Comparison of ENCODE assay signal across 9 mouse cellular contexts in the genomic region with DNA sequence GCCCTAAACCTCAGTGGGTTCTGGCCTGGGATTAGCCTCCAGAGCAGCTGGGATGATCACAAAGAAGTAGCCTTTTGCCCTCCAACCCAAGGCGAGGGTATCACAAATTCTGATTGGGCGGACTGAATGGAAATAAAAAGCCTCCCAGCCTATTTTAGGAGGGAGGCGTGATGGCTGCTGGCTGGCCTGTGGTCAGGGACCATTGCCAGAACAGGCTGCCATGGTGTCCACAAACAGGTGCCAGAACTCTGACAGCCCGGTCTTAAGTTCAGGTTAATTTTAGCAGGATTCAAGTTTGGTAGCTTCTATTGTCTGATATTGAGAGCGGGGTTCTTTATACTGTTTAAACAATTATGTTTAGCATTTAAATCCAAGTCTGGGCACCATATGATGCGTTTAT. TPM values are rescaled to one million over a fixed set of nuclear protein-coding genes. Genes with fewer than 3 reads are reported as not detected.
DNase-seq lines count a peak whose midpoint lies in the region; TF ChIP-seq lines count a peak whose summit lies in the region.
"Had no signal": no experiment of that assay in that cellular context is flagged by ENCODE, and none has a peak within 500 bp of the region (broad histone marks: within the 10 kb centered on the region; RNA-seq: fewer than 3 reads in every experiment).

No protein-coding gene starts in this region.

- no peak for TF ChIP-seq CTCF in cerebellum, adult 2 months (IDR thresholded peaks at IDR 0.05; ENCODE audit: borderline replicate concordance, insufficient read depth, low read depth, low read length)

- no peak for TF ChIP-seq POLR2A in cerebellum, adult 2 months (IDR thresholded peaks at IDR 0.05; ENCODE audit: borderline replicate concordance, insufficient read depth, low read length)

- DNase-seq in kidney, adult 9 months = peak; percentile 35
- DNase-seq in kidney, adult 18-20 months = no peak
- peak; percentile 55 to 68 for DNase-seq in cerebellum, adult 2 months
- DNase-seq in gastrocnemius, adult 18-20 months (ENCODE audit: low spot score) = peak; percentile 87
- peak; percentile 64 to 79 for DNase-seq in heart, postnatal 14 days
- DNase-seq in T-cell, adult 2 months (ENCODE audit: low spot score) = no peak
- no peak for DNase-seq in B cell, adult 2 months
- DNase-seq in layer of hippocampus, postnatal 36 days = no peak

- H3K4me3 ChIP-seq in cerebellum, adult 2 months (replicated peaks; ENCODE audit: insufficient read depth, low read depth, low read length) = no peak overlapping the region

- WGBS in cerebellum, adult 2 months = 16% methylated on average over 6 of the region's 6 CpGs

- no peak overlapping the region for H3K27ac ChIP-seq in cerebellum, adult 2 months (ENCODE audit: insufficient read depth, low read length)

- no peaks in the 10 kb centered on the region for H3K4me1 ChIP-seq in cerebellum, adult 2 months (ENCODE audit: control insufficient read depth, insufficient read depth, low read length)

- intact Hi-C loops in heart, postnatal 14 days (cut with DNase I) = no loop called here

- H3K27me3 ChIP-seq in cerebellum, adult 2 months (ENCODE audit: control insufficient read depth, insufficient read depth, low read length) = no peaks in the 10 kb centered on the region

RNA-seq across cellular contexts. Expression of a gene that starts 16.0 kb away (rescaled TPM):
- 107 and 111 TPM in 2 replicates for polyA plus RNA-seq in cerebellum, adult 2 months (2012; rRNA removed)
- total RNA-seq in gastrocnemius, adult 18-20 months (2021) = 1,000 to 10,000 TPM; 1,126 to 1,216 TPM
- total RNA-seq in heart, postnatal 14 days (2021) = 100 to 1,000 TPM; 372 TPM
- 100 to 1,000 TPM; 121 to 127 TPM for total RNA-seq in layer of hippocampus, postnatal 36 days (2021)

RNA-seq across cellular contexts. Expression of a gene that starts 16.9 kb away (rescaled TPM):
- polyA plus RNA-seq in cerebellum, adult 2 months (2012; rRNA removed) = 72.3 and 73.7 TPM in 2 replicates
- total RNA-seq in gastrocnemius, adult 18-20 months (2021) = 10 to 100 TPM; 61.8 to 61.9 TPM
- total RNA-seq in heart, postnatal 14 days (2021) = 100 to 1,000 TPM; 111 to 117 TPM
- total RNA-seq in layer of hippocampus, postnatal 36 days (2021) = 100 to 1,000 TPM; 101 to 105 TPM

RNA-seq across cellular contexts. Expression of a gene that starts 39.7 kb away (rescaled TPM):
- 9.6 and 10.3 TPM in 2 replicates for polyA plus RNA-seq in cerebellum, adult 2 months (2012; rRNA removed)
- total RNA-seq in gastrocnemius, adult 18-20 months (2021) = 10 to 100 TPM in 1 of 2 experiments, 1 to 10 TPM in 1; 7.4 to 15.8 TPM
- 10 to 100 TPM; 10.5 to 10.7 TPM for total RNA-seq in heart, postnatal 14 days (2021)
- total RNA-seq in layer of hippocampus, postnatal 36 days (2021) = 10 to 100 TPM in 1 of 2 experiments, 1 to 10 TPM in 1; 9.9 to 11.0 TPM

RNA-seq across cellular contexts. Expression of a gene that starts 58.7 kb away (rescaled TPM):
- polyA plus RNA-seq in cerebellum, adult 2 months (2012; rRNA removed) = 21.2 and 21.6 TPM in 2 replicates
- total RNA-seq in gastrocnemius, adult 18-20 months (2021) = under 1 TPM; 0.97 to 0.98 TPM
- total RNA-seq in heart, postnatal 14 days (2021) = under 1 TPM; 0.62 to 0.88 TPM
- total RNA-seq in layer of hippocampus, postnatal 36 days (2021) = 10 to 100 TPM; 47.1 to 57.8 TPM
- polyA plus RNA-seq: activated CD4-positive, CD25-positive, alpha-beta regulatory T cell, adult 4 months had no signal

Comparison
In these comparisons a context has a peak if more than half of its experiments do, and no peak if none do; other contexts are left out.
1. DNase-seq: peak in kidney, adult 9 months (single experiment), cerebellum, adult 2 months (2 of 2), gastrocnemius, adult 18-20 months (single experiment) and heart, postnatal 14 days (2 of 2); none in kidney, adult 18-20 months (single experiment), T-cell, adult 2 months (single experiment), B cell, adult 2 months (0 of 2) and layer of hippocampus, postnatal 36 days (0 of 2).